Mouse (Mus musculus) E14TG2a.4 (cell line): ENCODE data around the gene Gsg1l.

ENCODE experiments used
- H3K27me3 ChIP-seq: 2 replicates; pipeline ENCODE4 v1.6.1; 2014; ENCODE audit warnings: low read length, control low read depth; ENCODE audit not compliant: insufficient read depth
- H3K36me3 ChIP-seq: 2 replicates; pipeline ENCODE4 v1.6.1; 2014; ENCODE audit warnings: low read length, control low read depth; ENCODE audit not compliant: insufficient read depth
- H3K4me1 ChIP-seq: replicated peaks from 2 replicates; pipeline ENCODE4 v1.6.1; 2014; ENCODE audit warnings: low read depth, low read length, control low read depth
- H3K4me3 ChIP-seq: replicated peaks from 2 replicates; pipeline ENCODE4 v1.5.1; 2014; ENCODE audit warnings: mild to moderate bottlenecking, low read length
- H3K9me3 ChIP-seq: 2 replicates; pipeline ENCODE4 v1.6.1; 2014; ENCODE audit warnings: low read length, control low read depth
- CTCF ChIP-seq: conservative IDR thresholded peaks from 2 replicates; pipeline ENCODE4 v1.5.1; 2014; ENCODE audit warnings: low read length
- NANOG ChIP-seq: IDR thresholded peaks from 2 replicates; pipeline ENCODE4 v1.6.1; 2014; ENCODE audit warnings: borderline replicate concordance, low read length, mixed read lengths
- POU5F1 ChIP-seq: IDR thresholded peaks from 2 replicates; pipeline ENCODE4 v1.6.1; 2014; ENCODE audit warnings: low read length, borderline replicate concordance

The Gsg1l gene

DNA sequence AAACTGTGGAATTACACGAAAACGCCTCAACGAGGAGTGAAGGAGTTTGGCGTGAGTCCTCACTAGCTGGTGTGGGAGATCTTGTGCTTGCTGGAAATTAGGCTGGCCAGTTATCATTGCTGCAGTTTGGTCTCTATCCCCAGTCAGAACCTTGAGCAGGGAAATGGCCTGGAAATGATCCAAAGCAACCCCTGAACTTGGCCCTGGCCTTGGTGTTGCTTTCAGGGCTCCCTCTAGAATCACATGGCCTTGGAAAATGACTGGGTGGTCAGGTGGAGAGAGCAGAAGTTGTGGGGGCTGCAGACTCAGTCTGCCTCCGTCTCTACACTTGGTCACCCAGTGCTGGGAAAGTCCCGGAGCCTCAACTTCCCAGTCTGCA is 210.0 kb downstream of the Gsg1l start:
- Histone ChIP-seq H3K9me3 (no peaks in the 10 kb centered on the region), H3K4me3 (no peak overlapping the region), H3K27me3 (no peaks in the 10 kb centered on the region), H3K36me3 (no peaks in the 10 kb centered on the region), H3K4me1 (peaks cover 20% of the 10 kb centered on the region)
- no peak for TF ChIP-seq POU5F1
- TF ChIP-seq CTCF: no peak
- no peak for TF ChIP-seq NANOG

DNA sequence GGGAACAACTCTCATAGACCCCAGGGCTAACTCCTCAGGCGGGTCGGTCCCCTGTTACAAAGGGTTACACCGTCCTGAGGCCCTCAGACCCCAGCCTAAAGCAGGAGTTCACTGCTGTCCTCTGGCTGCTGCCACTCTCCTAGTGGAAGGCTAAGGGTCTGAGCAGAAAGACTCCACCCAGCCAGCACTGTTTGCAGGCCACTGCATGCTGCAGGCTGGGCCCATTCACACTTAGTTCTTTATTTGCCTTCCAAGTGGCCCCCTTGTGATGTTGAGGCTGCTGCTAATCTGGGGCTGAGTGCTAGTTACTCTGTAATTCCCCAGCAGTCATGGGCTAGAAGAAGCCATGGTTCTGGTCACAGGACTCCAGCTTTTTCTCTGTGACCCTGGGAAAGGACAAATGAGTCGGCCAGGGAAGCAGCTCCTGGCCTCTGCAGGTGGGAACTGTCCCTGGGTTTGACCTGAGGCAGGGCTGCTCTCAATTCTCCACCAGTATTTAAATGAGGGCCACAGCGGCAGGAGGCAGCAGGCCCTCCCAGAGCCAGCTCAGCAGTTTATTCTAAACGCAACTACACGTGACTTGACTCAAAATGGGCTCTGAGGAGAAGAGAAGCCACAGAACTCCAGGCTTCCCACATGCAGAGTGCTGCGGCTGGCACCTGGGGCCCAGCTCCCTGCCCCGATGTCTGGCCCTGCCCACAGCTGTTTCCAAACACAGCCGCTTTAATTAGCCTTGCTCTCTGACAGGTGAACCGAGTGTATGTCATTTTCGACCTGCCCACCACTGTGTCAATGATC is 210.6 kb downstream of the Gsg1l start:
- H3K36me3 ChIP-seq: no peaks in the 10 kb centered on the region
- no peaks in the 10 kb centered on the region for H3K27me3 ChIP-seq
- H3K9me3 ChIP-seq: no peaks in the 10 kb centered on the region
- peaks cover 20% of the 10 kb centered on the region for H3K4me1 ChIP-seq
- no peak overlapping the region for H3K4me3 ChIP-seq
- TF ChIP-seq POU5F1: no peak
- TF ChIP-seq CTCF: no peak
- TF ChIP-seq NANOG: no peak

GRCm38 (mm10) chr7:125868570-125868969 is 213.6 kb downstream of the Gsg1l start:
- no peaks in the 10 kb centered on the region for H3K27me3 ChIP-seq
- H3K4me3 ChIP-seq: no peak overlapping the region
- TF ChIP-seq NANOG (no peak), CTCF (no peak), POU5F1 (no peak)
- H3K9me3 ChIP-seq: no peaks in the 10 kb centered on the region
- H3K4me1 ChIP-seq: peaks cover 20% of the 10 kb centered on the region
- H3K36me3 ChIP-seq: no peaks in the 10 kb centered on the region

DNA sequence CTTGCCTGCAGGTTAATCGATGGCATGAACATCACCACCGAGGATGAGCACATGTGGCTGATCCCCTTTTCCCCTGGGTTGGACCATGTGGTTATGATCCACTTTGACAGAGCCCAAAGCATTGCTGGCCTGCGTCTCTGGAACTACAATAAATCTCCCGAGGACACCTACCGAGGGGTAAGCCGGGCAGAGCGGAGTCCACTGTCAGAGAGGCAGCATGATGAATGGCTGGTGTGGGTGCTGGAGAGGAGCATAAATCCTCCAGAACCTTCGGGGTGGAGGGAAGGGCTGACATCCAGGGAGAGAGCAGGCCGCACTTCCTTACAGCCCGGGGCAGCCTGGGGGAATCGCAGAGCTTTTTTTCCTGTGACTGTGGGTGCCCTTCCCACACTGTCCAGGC is 217.0 kb downstream of the Gsg1l start:
- H3K9me3 ChIP-seq: no peaks in the 10 kb centered on the region
- H3K36me3 ChIP-seq: no peaks in the 10 kb centered on the region
- no peaks in the 10 kb centered on the region; the same call in 1 of the 2 replicates for H3K4me1 ChIP-seq
- H3K27me3 ChIP-seq: no peaks in the 10 kb centered on the region
- no peak overlapping the region for H3K4me3 ChIP-seq
- TF ChIP-seq POU5F1 (no peak), NANOG (no peak), CTCF (no peak)

DNA sequence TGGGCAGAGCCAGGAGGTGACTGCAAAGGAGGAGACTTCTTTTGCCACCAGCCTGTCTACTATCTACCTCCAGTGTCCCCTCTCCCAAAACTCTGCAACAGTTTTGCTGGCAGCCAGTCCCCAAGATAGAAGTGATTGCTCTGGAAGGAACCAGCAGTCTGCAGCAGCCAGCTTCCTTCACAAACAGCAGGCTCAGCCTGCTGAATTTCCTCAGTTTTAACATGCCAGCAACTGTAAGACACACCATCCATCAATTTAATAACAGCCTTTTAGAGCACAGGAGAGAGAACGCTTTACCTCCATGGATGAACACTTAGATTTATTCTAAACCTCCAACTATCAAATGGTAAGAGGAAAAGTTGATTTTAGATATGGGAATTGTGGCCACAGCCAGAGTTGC is 218.2 kb downstream of the Gsg1l start:
- H3K9me3 ChIP-seq: no peaks in the 10 kb centered on the region
- no peaks in the 10 kb centered on the region for H3K27me3 ChIP-seq
- H3K4me3 ChIP-seq: no peak overlapping the region
- TF ChIP-seq CTCF (no peak), NANOG (no peak), POU5F1 (no peak)
- no peaks in the 10 kb centered on the region for H3K36me3 ChIP-seq
- no peaks in the 10 kb centered on the region for H3K4me1 ChIP-seq

- TF ChIP-seq POU5F1: no peak
- no peak for TF ChIP-seq CTCF
- no peak for TF ChIP-seq NANOG
- H3K36me3 ChIP-seq: no peaks in the 10 kb centered on the region
Measured at GRCm38 (mm10) chr7:125860421-125860820, 221.8 kb downstream of the Gsg1l start.

GRCm38 (mm10) chr7:125859564-125859963 is 222.6 kb downstream of the Gsg1l start:
- H3K36me3 ChIP-seq: no peaks in the 10 kb centered on the region
- H3K9me3 ChIP-seq: no peaks in the 10 kb centered on the region
- no peak overlapping the region for H3K4me3 ChIP-seq
- H3K4me1 ChIP-seq: no peaks in the 10 kb centered on the region
- no peaks in the 10 kb centered on the region for H3K27me3 ChIP-seq
- TF ChIP-seq CTCF (no peak), POU5F1 (no peak), NANOG (no peak)

More at GRCm38 (mm10) chr7:125860421-125860820, 221.8 kb downstream of the Gsg1l start:
- Histone ChIP-seq H3K9me3 (no peaks in the 10 kb centered on the region), H3K4me3 (no peak overlapping the region), H3K27me3 (no peaks in the 10 kb centered on the region), H3K4me1 (no peaks in the 10 kb centered on the region)

DNA sequence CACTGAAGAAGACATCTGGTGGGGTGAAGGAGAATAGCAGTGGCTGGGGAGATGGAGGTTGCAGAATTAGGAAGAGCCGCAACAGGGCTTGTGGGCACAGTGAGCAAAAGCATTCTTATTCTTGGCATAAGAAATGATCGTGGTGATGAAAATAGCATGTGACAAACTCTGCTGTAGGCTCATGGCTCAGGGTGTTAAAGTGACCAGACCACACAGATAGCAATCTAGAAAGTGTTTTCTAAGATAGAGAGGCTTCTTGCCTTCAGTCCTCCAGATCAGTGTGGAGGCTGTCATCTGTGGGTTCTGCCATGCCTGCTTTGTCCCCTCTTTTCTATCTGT is 234.7 kb downstream of the Gsg1l start:
- H3K27me3 ChIP-seq: no peaks in the 10 kb centered on the region
- TF ChIP-seq NANOG: no peak
- no peak for TF ChIP-seq POU5F1
- TF ChIP-seq CTCF: no peak

More for the DNA sequence above, 234.7 kb downstream of the Gsg1l start:
- Histone ChIP-seq H3K4me1 (no peaks in the 10 kb centered on the region), H3K36me3 (peaks cover 10% of the 10 kb centered on the region; the same call in 1 of the 2 replicates), H3K9me3 (no peaks in the 10 kb centered on the region), H3K4me3 (no peak overlapping the region)
